Mouse (Mus musculus): ENCODE data around the gene Tmed9.

DNA sequence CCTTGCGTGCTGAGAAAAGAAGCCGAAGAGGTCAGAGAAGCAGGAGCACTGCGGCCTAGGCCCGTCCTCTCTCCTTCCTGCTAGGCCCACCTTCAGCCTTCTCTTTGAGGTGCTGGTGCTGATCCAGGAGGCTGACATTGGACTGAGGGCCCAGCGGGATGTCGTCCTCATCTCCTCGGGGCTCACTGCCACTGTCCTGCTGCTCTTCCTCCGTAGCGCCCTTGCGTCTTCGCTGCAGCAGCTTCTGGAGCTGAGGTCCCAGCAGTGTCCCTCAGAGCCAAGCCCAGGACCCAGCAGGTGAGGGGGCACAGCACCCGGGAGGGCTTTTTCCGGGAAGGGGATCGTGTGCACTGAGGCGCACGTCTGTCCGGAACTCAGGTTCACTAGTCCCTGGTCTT, 37.7 kb upstream of the Tmed9 start:
- no peak for TF ChIP-seq USF1 (IDR thresholded peaks at IDR 0.05; ENCODE audit: low read depth)
- no peak for TF ChIP-seq CTCF (IDR thresholded peaks at IDR 0.05; ENCODE audit: control insufficient read depth, insufficient read depth, insufficient read length)
- no peak for TF ChIP-seq MYOD1 (IDR thresholded peaks at IDR 0.05; ENCODE audit: control insufficient read depth, insufficient read length, low read depth)
- TF ChIP-seq FOSL1 (IDR thresholded peaks at IDR 0.05; ENCODE audit: insufficient read depth, low read length, poor library complexity, severe bottlenecking) = no peak
